Comparison of ENCODE assay signal across 8 mouse cellular contexts in the genomic region with DNA sequence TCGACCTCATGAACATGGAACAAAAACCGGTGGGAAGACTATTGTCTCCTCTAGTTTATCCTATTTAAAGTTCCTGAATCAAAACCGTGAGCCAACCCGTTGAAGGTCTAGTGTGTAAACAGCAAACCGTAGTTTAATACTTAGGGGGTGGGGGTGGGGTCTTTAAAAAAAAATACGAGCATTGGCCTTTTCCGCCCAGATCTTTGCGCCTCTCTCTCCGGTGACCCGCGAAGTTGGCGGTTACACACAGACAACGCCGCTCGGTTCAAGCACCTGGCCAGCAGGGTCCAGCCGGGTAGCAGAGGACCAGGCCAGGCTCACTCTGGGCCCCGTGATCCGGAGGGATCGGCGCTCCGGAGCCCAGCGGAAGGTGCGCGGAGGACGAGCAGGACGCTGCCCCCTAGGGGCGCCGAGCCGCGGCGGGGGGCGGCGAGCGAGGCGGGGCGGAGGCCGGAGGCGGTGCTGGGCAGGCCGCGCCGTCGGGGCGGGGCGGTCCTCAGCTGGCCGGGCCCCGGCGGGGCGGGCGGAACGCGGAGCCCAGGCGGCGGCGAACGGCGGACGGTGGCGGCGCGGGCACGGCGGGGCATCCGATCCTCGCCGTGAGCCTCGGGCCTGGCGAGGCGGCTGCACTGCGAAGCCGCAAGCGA. TPM values are rescaled to one million over a fixed set of nuclear protein-coding genes. Genes with fewer than 3 reads are reported as not detected.
DNase-seq lines count a peak whose midpoint lies in the region; ATAC-seq lines count a peak whose summit lies in the region.

A gene (plus strand): TSS at position 540 of the 647 bp plus-strand sequence.

- H3K27ac ChIP-seq in embryonic facial prominence, embryonic 13.5 days = peak within 1 kb of the TSS; percentile 89
- peak within 1 kb of the TSS; percentile 89 for H3K27ac ChIP-seq in limb, embryonic 15.5 days
- H3K27ac ChIP-seq in midbrain, embryonic 16.5 days (ENCODE audit: low read length) = peak within 1 kb of the TSS; percentile 89

- peak; percentile 84 for ATAC-seq in embryonic facial prominence, embryonic 13.5 days (ENCODE audit: insufficient number of reproducible peaks, insufficient read depth, low FRiP score, low TSS enrichment, low read depth)
- peak; percentile 83 for ATAC-seq in limb, embryonic 15.5 days (ENCODE audit: insufficient number of reproducible peaks, low FRiP score, low TSS enrichment, low read depth)
- ATAC-seq in midbrain, embryonic 16.5 days = peak; percentile 87

- H3K9ac ChIP-seq in embryonic facial prominence, embryonic 13.5 days = peak within 1 kb of the TSS; percentile 87
- peak within 1 kb of the TSS; percentile 85 for H3K9ac ChIP-seq in limb, embryonic 15.5 days
- peak within 1 kb of the TSS; percentile 94 for H3K9ac ChIP-seq in midbrain, embryonic 16.5 days (ENCODE audit: low read depth, low read length)

- 0% methylated on average over 65 of the region's 71 CpGs for WGBS in embryonic facial prominence, embryonic 13.5 days
- WGBS in limb, embryonic 15.5 days = under 1% methylated on average over 62 of the region's 71 CpGs
- WGBS in midbrain, embryonic 16.5 days = under 1% methylated on average over 53 of the region's 71 CpGs

- H3K4me2 ChIP-seq in embryonic facial prominence, embryonic 13.5 days = peak within 1 kb of the TSS; percentile 76
- H3K4me2 ChIP-seq in limb, embryonic 15.5 days = peak within 1 kb of the TSS; percentile 63
- H3K4me2 ChIP-seq in midbrain, embryonic 16.5 days (ENCODE audit: low read length) = peak within 1 kb of the TSS; percentile 64

- peak; percentile 66 for DNase-seq in 416B (ENCODE audit: low read depth)
- DNase-seq in adrenal gland, postnatal 25 days = peak; percentile 92
- peak; percentile 77 for DNase-seq in heart, adult 8-10 months (ENCODE audit: low spot score)
- DNase-seq in kidney, adult 8-10 months = peak; percentile 88 to 90
- peak; percentile 66 to 71 for DNase-seq in spleen, postnatal 14 days (ENCODE audit: low spot score in 2 of 2)

- H3K4me1 ChIP-seq in embryonic facial prominence, embryonic 13.5 days = peaks cover 12% of the 10 kb centered on the region
- peaks cover 13% of the 10 kb centered on the region; the same call in 1 of the 2 replicates for H3K4me1 ChIP-seq in limb, embryonic 15.5 days
- peaks cover 13% of the 10 kb centered on the region for H3K4me1 ChIP-seq in midbrain, embryonic 16.5 days (ENCODE audit: control insufficient read depth, insufficient read depth, low read length)

- no peaks in the 10 kb centered on the region for H3K27me3 ChIP-seq in embryonic facial prominence, embryonic 13.5 days
- H3K27me3 ChIP-seq in limb, embryonic 15.5 days = no peaks in the 10 kb centered on the region
- H3K27me3 ChIP-seq in midbrain, embryonic 16.5 days (ENCODE audit: control insufficient read depth, insufficient read depth, low read depth, low read length) = no peaks in the 10 kb centered on the region

- H3K4me3 ChIP-seq in embryonic facial prominence, embryonic 13.5 days = peak within 1 kb of the TSS; percentile 84
- peak within 1 kb of the TSS; percentile 91 for H3K4me3 ChIP-seq in limb, embryonic 15.5 days
- H3K4me3 ChIP-seq in midbrain, embryonic 16.5 days (ENCODE audit: low read depth, low read length) = peak within 1 kb of the TSS; percentile 90

- no peaks in the 10 kb centered on the region for H3K36me3 ChIP-seq in embryonic facial prominence, embryonic 13.5 days
- no peaks in the 10 kb centered on the region for H3K36me3 ChIP-seq in limb, embryonic 15.5 days
- H3K36me3 ChIP-seq in midbrain, embryonic 16.5 days (ENCODE audit: control insufficient read depth, insufficient read depth, low read length) = no peaks in the 10 kb centered on the region

- peaks cover 2% of the 10 kb centered on the region; the same call in 1 of the 2 replicates for H3K9me3 ChIP-seq in embryonic facial prominence, embryonic 13.5 days
- H3K9me3 ChIP-seq in limb, embryonic 15.5 days = no peaks in the 10 kb centered on the region
- H3K9me3 ChIP-seq in midbrain, embryonic 16.5 days (replicated peaks; ENCODE audit: control insufficient read depth, low read length, poor library complexity, severe bottlenecking) = no peaks in the 10 kb centered on the region

RNA-seq across cellular contexts. Expression of the gene that starts here (rescaled TPM):
- total RNA-seq in adrenal gland, postnatal 25 days (2021) = 31.1 and 41.5 TPM in 2 replicates
- 15.4 and 17.0 TPM in 2 replicates for polyA plus RNA-seq in embryonic facial prominence, embryonic 13.5 days (2015; fragmentation: Nextera tagmentation; extraction: Ambion mirVana)
- 10 to 100 TPM; 12.8 to 16.1 (median 14.4) TPM for total RNA-seq in heart, adult 8-10 months (2022)
- polyA plus RNA-seq in limb, embryonic 15.5 days (2015; fragmentation: Nextera tagmentation; extraction: Ambion mirVana) = 9.2 and 10.6 TPM in 2 replicates
- 307 and 339 TPM in 2 replicates for polyA plus RNA-seq in midbrain, embryonic 16.5 days (2015; fragmentation: Nextera tagmentation; extraction: Ambion mirVana)

Comparison
In these comparisons a context has a peak if more than half of its experiments do, and no peak if none do; other contexts are left out.
1. Peak in every context shown above with its lines: DNase-seq, ATAC-seq, H3K4me3 ChIP-seq and H3K27ac ChIP-seq.
2. RNA of the gene that starts here (polyA plus RNA-seq): 307 to 339 TPM in midbrain, embryonic 16.5 days; 15.4 to 17.0 TPM in embryonic facial prominence, embryonic 13.5 days and 9.2 to 10.6 TPM in limb, embryonic 15.5 days; every median in the first group is over 10 times any median in the second.